Mouse (Mus musculus) thymus, adult 2 months (tissue): ENCODE measurements around the gene Dnmt3a.

Experiments used
- CTCF ChIP-seq: fragments of 200-500 bp; IDR thresholded peaks from 2 replicates; pipeline ENCODE4 v1.5.1; 2012; ENCODE audit warnings: mild to moderate bottlenecking, control low read depth, low read length, moderate library complexity, borderline replicate concordance; ENCODE audit not compliant: control insufficient read depth, poor library complexity, insufficient read depth; ENCODE audit errors: extremely low read depth
- POLR2A ChIP-seq: fragments of 200-500 bp; IDR thresholded peaks from 2 replicates; pipeline ENCODE4 v1.6.1; 2012; ENCODE audit warnings: mild to moderate bottlenecking, low read length, control low read depth, moderate library complexity; ENCODE audit not compliant: control insufficient read depth, poor library complexity, insufficient read depth; ENCODE audit errors: extremely low read depth

DNA sequence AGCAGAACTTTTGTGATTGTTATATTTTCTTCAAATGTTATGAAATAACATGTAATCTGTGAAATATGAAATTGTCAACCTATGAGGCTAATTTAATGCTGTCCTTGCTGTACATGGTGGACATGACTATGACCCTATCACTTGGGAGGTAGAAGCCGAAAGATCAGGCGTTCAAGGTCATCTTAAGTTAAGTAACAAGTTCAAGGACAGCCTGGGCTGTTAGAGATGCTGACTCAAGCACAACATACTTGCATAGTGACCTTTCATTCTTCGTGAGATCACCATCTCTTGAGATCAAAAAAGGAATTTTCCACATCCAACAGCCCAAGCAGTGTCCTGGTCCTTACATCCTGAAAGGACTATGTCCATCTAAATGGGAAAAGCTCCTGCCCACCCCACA lies 49.6 kb upstream of the Dnmt3a start:
- TF ChIP-seq CTCF = no peak
- TF ChIP-seq POLR2A = no peak
